Mouse (Mus musculus): ENCODE measurements around the gene Acvr1c. TPM values are rescaled to one million over a fixed set of nuclear protein-coding genes. Genes with fewer than 3 reads are reported as not detected.

Gene Acvr1c
- polyA plus RNA-seq, 1 experiment from 2014 or later: 0.02 TPM

DNA sequence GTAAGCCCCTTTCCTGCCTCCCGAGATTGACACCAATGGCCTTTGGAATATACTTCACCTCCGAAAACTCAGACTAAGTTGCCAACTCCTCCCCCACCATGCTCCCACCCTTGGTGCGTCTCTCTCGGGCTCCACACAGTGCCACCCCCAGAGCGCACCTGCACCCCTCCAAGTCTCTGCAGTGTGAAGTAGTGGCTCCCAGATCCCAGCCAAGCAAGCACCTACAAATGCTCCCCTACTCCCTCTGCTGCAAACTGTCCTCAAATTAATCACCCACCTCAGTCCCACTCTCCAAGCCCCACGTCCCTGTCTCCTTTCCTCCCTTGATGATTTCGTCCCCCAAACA is 654 bp downstream of the Acvr1c start:
- Histone ChIP-seq H3K4me1 (ENCODE audit: control insufficient read depth, low read depth, low read length) (no peaks in the 10 kb centered on the region; the same call in 1 of the 2 replicates), H3K27me3 (ENCODE audit: control insufficient read depth, insufficient read depth, low read depth, low read length) (peaks cover 11% of the 10 kb centered on the region), H3K4me3 (ENCODE audit: low read depth, low read length) (peak overlapping the region; percentile 56), H3K9ac (ENCODE audit: low read depth, low read length) (no peak overlapping the region), H3K36me3 (ENCODE audit: control insufficient read depth, insufficient read depth) (no peaks in the 10 kb centered on the region), H3K27ac (ENCODE audit: low read length) (no peak overlapping the region), H3K9me3 (replicated peaks; ENCODE audit: control insufficient read depth, low read length) (no peaks in the 10 kb centered on the region), H3K4me2 (ENCODE audit: low read depth, low read length) (peak overlapping the region; percentile 75)
- ATAC-seq (ENCODE audit: low read depth): no peak
- WGBS (ENCODE audit: insufficient replicate concordance): under 1% methylated on average over 7 of the region's 7 CpGs

- Histone ChIP-seq H3K4me2 (ENCODE audit: low read depth, low read length) (no peak overlapping the region), H3K27me3 (ENCODE audit: control insufficient read depth, insufficient read depth, low read depth, low read length) (peaks cover 11% of the 10 kb centered on the region), H3K36me3 (ENCODE audit: control insufficient read depth, insufficient read depth) (no peaks in the 10 kb centered on the region), H3K4me1 (ENCODE audit: control insufficient read depth, low read depth, low read length) (no peaks in the 10 kb centered on the region; the same call in 1 of the 2 replicates), H3K4me3 (ENCODE audit: low read depth, low read length) (no peak overlapping the region), H3K9ac (ENCODE audit: low read depth, low read length) (no peak overlapping the region), H3K27ac (ENCODE audit: low read length) (no peak overlapping the region), H3K9me3 (replicated peaks; ENCODE audit: control insufficient read depth, low read length) (no peaks in the 10 kb centered on the region)
- WGBS (ENCODE audit: insufficient replicate concordance): 56% methylated on average over 3 of the region's 3 CpGs
- no peak for ATAC-seq (ENCODE audit: low read depth)
Observed at GRCm38 (mm10) chr2:58354389-58354788, 3.3 kb downstream of the Acvr1c start.

GRCm38 (mm10) chr2:58352846-58353245 is 4.8 kb downstream of the Acvr1c start:
- 49% methylated on average over 5 of the region's 5 CpGs for WGBS (ENCODE audit: insufficient replicate concordance)
- Histone ChIP-seq H3K27ac (ENCODE audit: low read length) (no peak overlapping the region), H3K9me3 (replicated peaks; ENCODE audit: control insufficient read depth, low read length) (no peaks in the 10 kb centered on the region), H3K4me2 (ENCODE audit: low read depth, low read length) (no peak overlapping the region), H3K27me3 (ENCODE audit: control insufficient read depth, insufficient read depth, low read depth, low read length) (peaks cover 10% of the 10 kb centered on the region), H3K4me3 (ENCODE audit: low read depth, low read length) (no peak overlapping the region), H3K9ac (ENCODE audit: low read depth, low read length) (no peak overlapping the region), H3K4me1 (ENCODE audit: control insufficient read depth, low read depth, low read length) (no peaks in the 10 kb centered on the region; the same call in 1 of the 2 replicates), H3K36me3 (ENCODE audit: control insufficient read depth, insufficient read depth) (no peaks in the 10 kb centered on the region)
- no peak for ATAC-seq (ENCODE audit: low read depth)

DNA sequence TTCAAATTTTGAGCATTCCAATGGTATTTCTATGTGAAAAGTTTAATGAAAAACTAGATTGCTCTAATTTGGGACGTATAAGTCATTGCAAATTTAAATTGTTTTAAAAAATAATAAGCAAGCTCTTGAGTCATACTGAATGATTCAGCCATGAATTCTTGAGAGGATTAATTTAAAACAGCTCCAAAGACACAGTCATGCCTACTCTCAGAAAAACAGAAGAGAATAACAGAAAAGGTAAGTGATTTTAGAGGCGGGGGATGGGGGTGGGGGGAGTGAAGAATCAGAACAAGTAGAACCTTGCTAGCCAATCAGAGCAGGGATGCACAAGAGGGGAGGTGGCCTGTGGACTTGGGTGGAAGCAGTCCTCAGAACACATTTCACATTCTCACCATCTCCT is 7.0 kb downstream of the Acvr1c start:
- Histone ChIP-seq H3K36me3 (ENCODE audit: control insufficient read depth, insufficient read depth) (no peaks in the 10 kb centered on the region), H3K4me2 (ENCODE audit: low read depth, low read length) (no peak overlapping the region), H3K4me1 (ENCODE audit: control insufficient read depth, low read depth, low read length) (no peaks in the 10 kb centered on the region), H3K9ac (ENCODE audit: low read depth, low read length) (no peak overlapping the region), H3K27ac (ENCODE audit: low read length) (no peak overlapping the region), H3K27me3 (ENCODE audit: control insufficient read depth, insufficient read depth, low read depth, low read length) (no peaks in the 10 kb centered on the region), H3K9me3 (replicated peaks; ENCODE audit: control insufficient read depth, low read length) (no peaks in the 10 kb centered on the region), H3K4me3 (ENCODE audit: low read depth, low read length) (no peak overlapping the region)
- 52% methylated on average over 2 of the region's 2 CpGs for WGBS (ENCODE audit: insufficient replicate concordance)
- no peak for ATAC-seq (ENCODE audit: low read depth)

- no peak for ATAC-seq (ENCODE audit: low read depth)
- no peaks in the 10 kb centered on the region for H3K36me3 ChIP-seq (ENCODE audit: control insufficient read depth, insufficient read depth)
- no peaks in the 10 kb centered on the region for H3K27me3 ChIP-seq (ENCODE audit: control insufficient read depth, insufficient read depth, low read depth, low read length)
- no peak overlapping the region for H3K9ac ChIP-seq (ENCODE audit: low read depth, low read length)
- no peaks in the 10 kb centered on the region for H3K9me3 ChIP-seq (replicated peaks; ENCODE audit: control insufficient read depth, low read length)
- H3K27ac ChIP-seq (ENCODE audit: low read length): no peak overlapping the region
- H3K4me2 ChIP-seq (ENCODE audit: low read depth, low read length): no peak overlapping the region
- no peaks in the 10 kb centered on the region for H3K4me1 ChIP-seq (ENCODE audit: control insufficient read depth, low read depth, low read length)
- WGBS (ENCODE audit: insufficient replicate concordance): 56% methylated on average over 5 of the region's 5 CpGs
- H3K4me3 ChIP-seq (ENCODE audit: low read depth, low read length): no peak overlapping the region
Observed at GRCm38 (mm10) chr2:58336730-58337129, 21.0 kb downstream of the Acvr1c start.

- H3K4me1 ChIP-seq (ENCODE audit: control insufficient read depth, low read depth, low read length): no peaks in the 10 kb centered on the region
- no peak overlapping the region for H3K4me2 ChIP-seq (ENCODE audit: low read depth, low read length)
- no peaks in the 10 kb centered on the region for H3K9me3 ChIP-seq (replicated peaks; ENCODE audit: control insufficient read depth, low read length)
- H3K27ac ChIP-seq (ENCODE audit: low read length): no peak overlapping the region
- WGBS (ENCODE audit: insufficient replicate concordance): 53% methylated on average over 5 of the region's 5 CpGs
- no peak overlapping the region for H3K4me3 ChIP-seq (ENCODE audit: low read depth, low read length)
- ATAC-seq (ENCODE audit: low read depth): no peak
- no peaks in the 10 kb centered on the region for H3K27me3 ChIP-seq (ENCODE audit: control insufficient read depth, insufficient read depth, low read depth, low read length)
- no peaks in the 10 kb centered on the region for H3K36me3 ChIP-seq (ENCODE audit: control insufficient read depth, insufficient read depth)
- no peak overlapping the region for H3K9ac ChIP-seq (ENCODE audit: low read depth, low read length)
Observed at GRCm38 (mm10) chr2:58329589-58329988, 28.1 kb downstream of the Acvr1c start.

GRCm38 (mm10) chr2:58324118-58324901 is 33.4 kb downstream of the Acvr1c start:
- H3K4me1 ChIP-seq (ENCODE audit: control insufficient read depth, low read depth, low read length): no peaks in the 10 kb centered on the region
- H3K9ac ChIP-seq (ENCODE audit: low read depth, low read length): no peak overlapping the region
- peak overlapping the region; percentile 32 for H3K4me3 ChIP-seq (ENCODE audit: low read depth, low read length)
- H3K4me2 ChIP-seq (ENCODE audit: low read depth, low read length): peak overlapping the region; percentile 42
- ATAC-seq (ENCODE audit: low read depth): no peak
- H3K36me3 ChIP-seq (ENCODE audit: control insufficient read depth, insufficient read depth): no peaks in the 10 kb centered on the region
- no peaks in the 10 kb centered on the region for H3K27me3 ChIP-seq (ENCODE audit: control insufficient read depth, insufficient read depth, low read depth, low read length)
- H3K9me3 ChIP-seq (replicated peaks; ENCODE audit: control insufficient read depth, low read length): no peaks in the 10 kb centered on the region
- WGBS (ENCODE audit: insufficient replicate concordance): 6% methylated on average over 23 of the region's 23 CpGs
- H3K27ac ChIP-seq (ENCODE audit: low read length): no peak overlapping the region

DNA sequence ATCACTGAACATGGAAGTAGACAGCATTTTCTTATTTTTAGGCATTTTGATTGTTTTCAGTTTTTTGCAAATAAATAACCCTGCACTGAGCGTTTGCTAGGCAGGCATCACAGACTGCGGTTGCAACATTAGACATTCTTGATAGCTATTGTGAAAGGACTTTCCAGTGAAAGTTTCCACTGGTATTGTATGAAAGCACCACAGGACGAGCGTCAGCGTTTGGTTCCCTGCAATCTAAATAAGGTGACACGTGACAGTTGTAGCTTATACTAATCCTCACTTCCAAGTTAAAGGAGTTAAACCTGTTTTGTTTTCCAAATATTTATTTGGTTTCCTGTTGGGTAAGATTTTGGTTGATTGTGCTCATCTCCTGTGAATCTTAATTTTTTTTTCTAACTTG is 34.4 kb downstream of the Acvr1c start:
- Histone ChIP-seq H3K27ac (ENCODE audit: low read length) (no peak overlapping the region), H3K9ac (ENCODE audit: low read depth, low read length) (no peak overlapping the region), H3K27me3 (ENCODE audit: control insufficient read depth, insufficient read depth, low read depth, low read length) (no peaks in the 10 kb centered on the region), H3K4me3 (ENCODE audit: low read depth, low read length) (no peak overlapping the region), H3K9me3 (replicated peaks; ENCODE audit: control insufficient read depth, low read length) (no peaks in the 10 kb centered on the region), H3K4me2 (ENCODE audit: low read depth, low read length) (no peak overlapping the region), H3K36me3 (ENCODE audit: control insufficient read depth, insufficient read depth) (no peaks in the 10 kb centered on the region), H3K4me1 (ENCODE audit: control insufficient read depth, low read depth, low read length) (no peaks in the 10 kb centered on the region)
- WGBS (ENCODE audit: insufficient replicate concordance): 56% methylated on average over 6 of the region's 6 CpGs
- no peak for ATAC-seq (ENCODE audit: low read depth)

DNA sequence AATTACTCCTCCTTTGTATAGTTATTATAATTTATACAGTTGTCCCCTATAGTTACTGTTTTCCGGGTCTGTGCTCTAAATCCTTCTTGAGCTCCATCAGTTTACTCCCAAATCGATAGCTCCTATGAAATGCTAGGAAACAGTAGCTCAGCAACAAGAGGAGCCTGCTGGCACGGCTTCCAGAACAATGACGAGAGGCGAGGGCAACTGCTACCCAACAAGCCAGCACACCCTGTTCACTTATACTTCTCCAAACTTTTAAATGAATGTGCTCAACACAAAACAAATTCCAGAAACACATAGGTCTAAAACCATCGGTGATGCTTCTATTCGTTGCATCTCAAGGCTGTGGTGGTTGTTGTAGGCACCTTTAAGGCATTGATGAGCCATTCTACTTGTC is 41.5 kb downstream of the Acvr1c start:
- H3K27ac ChIP-seq (ENCODE audit: low read length): no peak overlapping the region

More for the DNA sequence above, 41.5 kb downstream of the Acvr1c start:
- H3K36me3 ChIP-seq (ENCODE audit: control insufficient read depth, insufficient read depth): no peaks in the 10 kb centered on the region
- H3K27me3 ChIP-seq (ENCODE audit: control insufficient read depth, insufficient read depth, low read depth, low read length): no peaks in the 10 kb centered on the region
- no peak overlapping the region for H3K9ac ChIP-seq (ENCODE audit: low read depth, low read length)
- H3K4me1 ChIP-seq (ENCODE audit: control insufficient read depth, low read depth, low read length): no peaks in the 10 kb centered on the region
- ATAC-seq (ENCODE audit: low read depth): no peak
- WGBS (ENCODE audit: insufficient replicate concordance): 73% methylated on average over 7 of the region's 7 CpGs
- no peak overlapping the region for H3K4me2 ChIP-seq (ENCODE audit: low read depth, low read length)
- no peaks in the 10 kb centered on the region for H3K9me3 ChIP-seq (replicated peaks; ENCODE audit: control insufficient read depth, low read length)
- H3K4me3 ChIP-seq (ENCODE audit: low read depth, low read length): no peak overlapping the region

All from liver, embryonic 16.5 days (tissue).